ENCODE assay signal across 1 mouse cellular context in genomic region chr4:8218004-8218403, GRCm38 (mm10).
TF ChIP-seq lines count a peak whose summit lies in the region.

No protein-coding gene starts in this region.

TF ChIP-seq in CH12.LX, 34 proteins besides CTCF, POLR2A, EP300 and RAD21 (continued from another document):
- TF ChIP-seq ZMIZ1 (IDR thresholded peaks at IDR 0.05; ENCODE audit: low read depth, low read length) (no peak), BHLHE40 (IDR thresholded peaks at IDR 0.05; ENCODE audit: low read depth, low read length) (no peak), ZC3H11A (IDR thresholded peaks at IDR 0.05; ENCODE audit: low read depth, low read length) (no peak)
